Mouse (Mus musculus): ENCODE data around the gene Rgs16.

GRCm38 (mm10) chr1:153785608-153786007, 45.5 kb downstream of the Rgs16 start:
- TF ChIP-seq CTCF (IDR thresholded peaks at IDR 0.05; ENCODE audit: extremely low read depth, insufficient read depth, low read length) (no peak), POLR2A (IDR thresholded peaks at IDR 0.05; ENCODE audit: extremely low read depth, insufficient read depth, low read length) (no peak)
